Mouse (Mus musculus): ENCODE results near the gene Paqr7. TPM values are rescaled to one million over a fixed set of nuclear protein-coding genes. Genes with fewer than 3 reads are reported as not detected.

Paqr7 gene
- total and polyA plus RNA-seq, 3 experiments: 0.19 to 2.4 TPM; not detected in 1

- no peak for DNase-seq (ENCODE audit: low read depth, low spot score)
- Histone ChIP-seq H3K79me2 (ENCODE audit: control insufficient read depth, insufficient read depth, low read length, poor library complexity) (peaks cover 4% of the 10 kb centered on the region; the same call in 1 of the 2 replicates), H3K4me1 (ENCODE audit: control insufficient read depth in 1 of 2, insufficient read depth in 2 of 2, low read length in 2 of 2) (peaks cover 0 to 6% of the 10 kb centered on the region in 2 experiments; a peak in 2 of 4 replicates), H3K4me3 (ENCODE audit: control insufficient read depth in 1 of 2, insufficient read depth in 1 of 2, low read depth in 2 of 2, low read length in 2 of 2) (no peak overlapping the region), H3K27ac (ENCODE audit: control insufficient read depth, low read depth, low read length) (no peak overlapping the region), H3K9ac (ENCODE audit: control insufficient read depth, low read depth, low read length, poor library complexity, severe bottlenecking) (no peak overlapping the region), H3K36me3 (ENCODE audit: control insufficient read depth in 1 of 2, insufficient read depth in 2 of 2, low read length in 2 of 2) (peaks cover 4 to 13% of the 10 kb centered on the region in 2 experiments), H3K9me3 (replicated peaks; ENCODE audit: insufficient read depth, low read length) (no peaks in the 10 kb centered on the region), H3K27me3 (ENCODE audit: control insufficient read depth in 1 of 2, insufficient read depth in 2 of 2, low read length in 2 of 2) (no peaks in the 10 kb centered on the region)
- no peak for TF ChIP-seq E2F4 (IDR thresholded peaks at IDR 0.05; ENCODE audit: borderline replicate concordance, low read depth, low read length)
- no peak for TF ChIP-seq SIN3A (IDR thresholded peaks at IDR 0.05; ENCODE audit: low read length)
- TF ChIP-seq MYC (IDR thresholded peaks at IDR 0.05; ENCODE audit: low read depth, low read length): no peak
- TF ChIP-seq TBP (IDR thresholded peaks at IDR 0.05; ENCODE audit: low read depth, low read length): no peak
- TF ChIP-seq ZMIZ1 (IDR thresholded peaks at IDR 0.05; ENCODE audit: low read depth, low read length): no peak
These were observed 26.9 kb downstream of the Paqr7 start for GRCm38 (mm10) chr4:134523447-134523846.

GRCm38 (mm10) chr4:134525806-134526205, 29.3 kb downstream of the Paqr7 start:
- Histone ChIP-seq H3K27me3 (ENCODE audit: control insufficient read depth in 1 of 2, insufficient read depth in 2 of 2, low read length in 2 of 2) (no peaks in the 10 kb centered on the region), H3K36me3 (ENCODE audit: control insufficient read depth in 1 of 2, insufficient read depth in 2 of 2, low read length in 2 of 2) (peaks cover 9 to 13% of the 10 kb centered on the region in 2 experiments), H3K27ac (ENCODE audit: control insufficient read depth, low read depth, low read length) (peak overlapping the region; percentile 25), H3K4me3 (ENCODE audit: control insufficient read depth in 1 of 2, insufficient read depth in 1 of 2, low read depth in 2 of 2, low read length in 2 of 2) (no peak overlapping the region), H3K79me2 (ENCODE audit: control insufficient read depth, insufficient read depth, low read length, poor library complexity) (peaks cover 1% of the 10 kb centered on the region; the same call in 1 of the 2 replicates), H3K4me1 (ENCODE audit: control insufficient read depth in 1 of 2, insufficient read depth in 2 of 2, low read length in 2 of 2) (peaks cover 0 to 6% of the 10 kb centered on the region in 2 experiments; a peak in 2 of 4 replicates), H3K9me3 (replicated peaks; ENCODE audit: insufficient read depth, low read length) (no peaks in the 10 kb centered on the region), H3K9ac (ENCODE audit: control insufficient read depth, low read depth, low read length, poor library complexity, severe bottlenecking) (no peak overlapping the region)
- TF ChIP-seq TCF12 (IDR thresholded peaks at IDR 0.05; ENCODE audit: low read depth, low read length) (no peak), CHD2 (IDR thresholded peaks at IDR 0.05; ENCODE audit: low read length) (no peak), POLR2A (IDR thresholded peaks at IDR 0.05; ENCODE audit: control insufficient read depth in 1 of 2, insufficient read depth in 1 of 2, low read depth in 1 of 2, low read length in 2 of 2, poor library complexity in 1 of 2) (no peak), MEF2A (IDR thresholded peaks at IDR 0.05; ENCODE audit: extremely low read depth, insufficient replicate concordance, low read depth, low read length, poor library complexity, severe bottlenecking) (no peak), MYB (IDR thresholded peaks at IDR 0.05; ENCODE audit: low read depth, low read length) (no peak), GATA1 (IDR thresholded peaks at IDR 0.05; ENCODE audit: low read depth, low read length) (no peak), POLR2AphosphoS2 (IDR thresholded peaks at IDR 0.05; ENCODE audit: low read length) (no peak), CTCF (IDR thresholded peaks at IDR 0.05 in 2 of 3, conservative IDR thresholded peaks at IDR 0.05 in 1 of 3; ENCODE audit: control insufficient read depth in 1 of 3, insufficient read depth in 1 of 3, low read depth in 2 of 3, low read length in 3 of 3, poor library complexity in 1 of 3, severe bottlenecking in 1 of 3) (no peak), KAT2A (conservative IDR thresholded peaks at IDR 0.05; ENCODE audit: low read depth, low read length) (no peak)
- DNase-seq (ENCODE audit: low read depth, low spot score): no peak

GRCm38 (mm10) chr4:134526220-134526619, 29.7 kb downstream of the Paqr7 start:
- Histone ChIP-seq H3K27me3 (ENCODE audit: control insufficient read depth in 1 of 2, insufficient read depth in 2 of 2, low read length in 2 of 2) (no peaks in the 10 kb centered on the region), H3K4me3 (ENCODE audit: control insufficient read depth in 1 of 2, insufficient read depth in 1 of 2, low read depth in 2 of 2, low read length in 2 of 2) (no peak overlapping the region), H3K79me2 (ENCODE audit: control insufficient read depth, insufficient read depth, low read length, poor library complexity) (peaks cover 1% of the 10 kb centered on the region; the same call in 1 of the 2 replicates), H3K36me3 (ENCODE audit: control insufficient read depth in 1 of 2, insufficient read depth in 2 of 2, low read length in 2 of 2) (peaks cover 9 to 13% of the 10 kb centered on the region in 2 experiments), H3K9me3 (replicated peaks; ENCODE audit: insufficient read depth, low read length) (no peaks in the 10 kb centered on the region), H3K27ac (ENCODE audit: control insufficient read depth, low read depth, low read length) (peak overlapping the region; percentile 25), H3K4me1 (ENCODE audit: control insufficient read depth in 1 of 2, insufficient read depth in 2 of 2, low read length in 2 of 2) (peaks cover 0 to 6% of the 10 kb centered on the region in 2 experiments; a peak in 2 of 4 replicates), H3K9ac (ENCODE audit: control insufficient read depth, low read depth, low read length, poor library complexity, severe bottlenecking) (no peak overlapping the region)
- peak; percentile 56 for DNase-seq (ENCODE audit: low read depth, low spot score)
- TF ChIP-seq TAL1 (IDR thresholded peaks at IDR 0.05; ENCODE audit: low read length) (no peak), MAX (IDR thresholded peaks at IDR 0.05; ENCODE audit: low read length) (no peak), ZC3H11A (IDR thresholded peaks at IDR 0.05; ENCODE audit: low read depth, low read length) (no peak), CHD1 (IDR thresholded peaks at IDR 0.05; ENCODE audit: low read depth, low read length) (no peak), ZMIZ1 (IDR thresholded peaks at IDR 0.05; ENCODE audit: low read depth, low read length) (no peak), HCFC1 (IDR thresholded peaks at IDR 0.05; ENCODE audit: low read depth, low read length) (no peak), RCOR1 (IDR thresholded peaks at IDR 0.05; ENCODE audit: low read depth, low read length) (no peak), KAT2A (conservative IDR thresholded peaks at IDR 0.05; ENCODE audit: low read depth, low read length) (no peak), CTCF (IDR thresholded peaks at IDR 0.05 in 2 of 3, conservative IDR thresholded peaks at IDR 0.05 in 1 of 3; ENCODE audit: control insufficient read depth in 1 of 3, insufficient read depth in 1 of 3, low read depth in 2 of 3, low read length in 3 of 3, poor library complexity in 1 of 3, severe bottlenecking in 1 of 3) (no peak), MAFK (IDR thresholded peaks at IDR 0.05; ENCODE audit: borderline replicate concordance, low read depth, low read length) (no peak), UBTF (IDR thresholded peaks at IDR 0.05; ENCODE audit: borderline replicate concordance, insufficient read depth, low read depth, low read length) (no peak), NRF1 (IDR thresholded peaks at IDR 0.05; ENCODE audit: insufficient read depth, low read depth, low read length, poor library complexity, severe bottlenecking) (no peak), E2F4 (IDR thresholded peaks at IDR 0.05; ENCODE audit: borderline replicate concordance, low read depth, low read length) (no peak), ETS1 (IDR thresholded peaks at IDR 0.05; ENCODE audit: low read depth, low read length) (no peak), GATA1 (IDR thresholded peaks at IDR 0.05; ENCODE audit: low read depth, low read length) (no peak), MAZ (IDR thresholded peaks at IDR 0.05; ENCODE audit: low read depth, low read length) (no peak)

Measured in MEL (cell line).